Mouse (Mus musculus) midbrain, postnatal 0 days (tissue): ENCODE measurements around the gene Vgll4. TPM values are rescaled to one million over a fixed set of nuclear protein-coding genes. Genes with fewer than 3 reads are reported as not detected.

Experiments used
- ATAC-seq: fragments of 200-750 bp; cut with Nextera tagmentation; 2 replicates; pipeline ENCODE4 v1.8.0; 2017; ENCODE audit warnings: moderate number of reproducible peaks, mild to moderate bottlenecking, moderate TSS enrichment, moderate library complexity; ENCODE audit not compliant: low FRiP score
- DNase-seq: peaks from one replicate; pipeline ENCODE4 v3.0.0-alpha.2; 2015; ENCODE audit warnings: low spot score
- H3K27ac ChIP-seq: fragments of 300-500 bp; sonication (generic); 2 replicates; pipeline ENCODE4 v1.5.1; 2014; ENCODE audit warnings: low read depth, mild to moderate bottlenecking, low read length, mixed read lengths
- H3K27me3 ChIP-seq: fragments of 300-500 bp; sonication (generic); 2 replicates; pipeline ENCODE4 v1.6.1; 2014; ENCODE audit warnings: low read length, control low read depth, mixed read lengths; ENCODE audit not compliant: insufficient read depth
- H3K36me3 ChIP-seq: fragments of 300-500 bp; sonication (generic); 2 replicates; pipeline ENCODE4 v1.6.1; 2014; ENCODE audit warnings: low read length, control low read depth, mixed read lengths; ENCODE audit not compliant: insufficient read depth
- H3K4me1 ChIP-seq: fragments of 300-500 bp; sonication (generic); 2 replicates; pipeline ENCODE4 v1.6.1; 2014; ENCODE audit warnings: mild to moderate bottlenecking, control low read depth, antibody characterized with exemption, low read length, mixed read lengths; ENCODE audit not compliant: insufficient read depth
- H3K4me2 ChIP-seq: fragments of 300-500 bp; sonication (generic); 2 replicates; pipeline ENCODE4 v1.6.1; 2014; ENCODE audit warnings: low read depth, mild to moderate bottlenecking, low read length, mixed read lengths; ENCODE audit not compliant: poor library complexity, severe bottlenecking
- H3K4me3 ChIP-seq: fragments of 300-500 bp; sonication (generic); 2 replicates; pipeline ENCODE4 v1.5.1; 2014; ENCODE audit warnings: low read depth, mild to moderate bottlenecking, low read length, moderate library complexity
- H3K9ac ChIP-seq: fragments of 300-500 bp; sonication (generic); replicated peaks from 2 replicates; pipeline ENCODE4 v1.6.1; 2014; ENCODE audit warnings: mild to moderate bottlenecking, low read length, moderate library complexity, mixed read lengths; ENCODE audit not compliant: poor library complexity, severe bottlenecking
- H3K9me3 ChIP-seq: fragments of 300-500 bp; sonication (generic); 2 replicates; pipeline ENCODE4 v1.6.1; 2016; ENCODE audit warnings: low read length, control low read depth
- CTCF ChIP-seq: IDR thresholded peaks from 2 replicates; pipeline ENCODE4 v1.5.1; 2016; ENCODE audit warnings: antibody characterized with exemption, mild to moderate bottlenecking
- WGBS: fragments of 180-500 bp; shearing (Covaris S2); extraction: QIAGEN DNeasy Blood & Tissue Kit; methylation state at CpG from one replicate; pipeline ENCODE4 v1.1.7; 2014; 5-methylcytosine and 5-hydroxymethylcytosine counted together
- polyA plus RNA-seq: library from polyadenylated mRNA; unstranded; fragments of >200 nt; fragmentation: Nextera tagmentation; extraction: Ambion mirVana; gene quantifications from 2 replicates; pipeline ENCODE4 v1.2.1, GENCODE M21; 2015
- total RNA-seq: library from RNA; depleted of rRNA; stranded (reverse); fragments of >200 nt; gene quantifications from 2 replicates; pipeline ENCODE4 v1.2.3, GENCODE M21; 2014

Vgll4 gene
- total and polyA plus RNA-seq, 2 experiments from 2014 or later, result 36.0 to 58.5 TPM

GRCm38 (mm10) chr6:114869501-114870076 is 100.2 kb downstream of the Vgll4 start:
- WGBS, result 69% methylated on average over 6 of the region's 6 CpGs
- DNase-seq, result peak; percentile 45
- no peaks in the 10 kb centered on the region for H3K9me3 ChIP-seq
- peaks cover 19% of the 10 kb centered on the region; the same call in 1 of the 2 replicates for H3K4me1 ChIP-seq
- no peak overlapping the region for H3K27ac ChIP-seq
- H3K4me3 ChIP-seq, result no peak overlapping the region
- no peak for ATAC-seq
- no peak overlapping the region for H3K4me2 ChIP-seq
- no peaks in the 10 kb centered on the region for H3K27me3 ChIP-seq
- H3K36me3 ChIP-seq, result no peaks in the 10 kb centered on the region
- no peak overlapping the region for H3K9ac ChIP-seq
- no peak for TF ChIP-seq CTCF

GRCm38 (mm10) chr6:114868656-114869055 is 101.1 kb downstream of the Vgll4 start:
- Histone ChIP-seq H3K27me3 (no peaks in the 10 kb centered on the region), H3K4me1 (peaks cover 11% of the 10 kb centered on the region; the same call in 1 of the 2 replicates), H3K27ac (no peak overlapping the region), H3K9me3 (no peaks in the 10 kb centered on the region), H3K4me3 (no peak overlapping the region), H3K9ac (no peak overlapping the region), H3K36me3 (no peaks in the 10 kb centered on the region), H3K4me2 (no peak overlapping the region)
- 89% methylated on average over 7 of the region's 7 CpGs for WGBS
- no peak for DNase-seq
- no peak for ATAC-seq
- TF ChIP-seq CTCF, result no peak

GRCm38 (mm10) chr6:114866619-114867018 is 103.2 kb downstream of the Vgll4 start:
- Histone ChIP-seq H3K9ac (no peak overlapping the region), H3K4me1 (peaks cover 11% of the 10 kb centered on the region; the same call in 1 of the 2 replicates), H3K27me3 (no peaks in the 10 kb centered on the region), H3K9me3 (no peaks in the 10 kb centered on the region), H3K36me3 (peaks cover 9% of the 10 kb centered on the region; the same call in 1 of the 2 replicates), H3K4me3 (no peak overlapping the region), H3K27ac (no peak overlapping the region; the same call in 1 of the 2 replicates), H3K4me2 (no peak overlapping the region)
- 76% methylated on average over 4 of the region's 4 CpGs for WGBS
- TF ChIP-seq CTCF, result no peak
- no peak for DNase-seq
- ATAC-seq, result no peak

- H3K36me3 ChIP-seq, result peaks cover 14% of the 10 kb centered on the region; the same call in 1 of the 2 replicates
- H3K4me3 ChIP-seq, result no peak overlapping the region
- H3K27ac ChIP-seq, result no peak overlapping the region
- WGBS, result 83% methylated on average over 3 of the region's 3 CpGs
- TF ChIP-seq CTCF, result no peak
- ATAC-seq (no peak), DNase-seq (no peak)
- H3K27me3 ChIP-seq, result no peaks in the 10 kb centered on the region
- no peak overlapping the region for H3K9ac ChIP-seq
- H3K9me3 ChIP-seq, result no peaks in the 10 kb centered on the region
- H3K4me2 ChIP-seq, result no peak overlapping the region
- peaks cover 11% of the 10 kb centered on the region; the same call in 1 of the 2 replicates for H3K4me1 ChIP-seq
Measured at GRCm38 (mm10) chr6:114866078-114866477, 103.7 kb downstream of the Vgll4 start.

GRCm38 (mm10) chr6:114864421-114864820 is 105.4 kb downstream of the Vgll4 start:
- Histone ChIP-seq H3K4me3 (no peak overlapping the region), H3K4me2 (no peak overlapping the region), H3K9me3 (no peaks in the 10 kb centered on the region), H3K9ac (no peak overlapping the region), H3K36me3 (peaks cover 24% of the 10 kb centered on the region), H3K27me3 (no peaks in the 10 kb centered on the region), H3K4me1 (peaks cover 7% of the 10 kb centered on the region; the same call in 1 of the 2 replicates), H3K27ac (no peak overlapping the region)
- no peak for DNase-seq
- no peak for TF ChIP-seq CTCF
- no peak for ATAC-seq
- WGBS, result 70% methylated on average over 8 of the region's 8 CpGs

GRCm38 (mm10) chr6:114863501-114863900 is 106.3 kb downstream of the Vgll4 start:
- Histone ChIP-seq H3K9me3 (no peaks in the 10 kb centered on the region), H3K4me3 (no peak overlapping the region), H3K4me1 (no peaks in the 10 kb centered on the region; the same call in 1 of the 2 replicates), H3K4me2 (no peak overlapping the region), H3K27me3 (no peaks in the 10 kb centered on the region), H3K9ac (no peak overlapping the region), H3K27ac (no peak overlapping the region), H3K36me3 (peaks cover 29% of the 10 kb centered on the region)
- ATAC-seq (no peak), DNase-seq (no peak)
- WGBS, result 87% methylated on average over 5 of the region's 5 CpGs
- no peak for TF ChIP-seq CTCF
